Mouse (Mus musculus) left cerebral cortex, postnatal 10 days (tissue): Measurements from ENCODE around the gene Marc1. TPM values are rescaled to one million over a fixed set of nuclear protein-coding genes. Genes with fewer than 3 reads are reported as not detected.

ENCODE experiments used
- DNase-seq, 2 experiments: peaks; one replicate each; pipeline ENCODE4 v3.0.0; 2021 to 2022; ENCODE audit warnings: low spot score in 2 of 2, mixed read lengths in 1 of 2; ENCODE audit errors: extremely low spot score in 1 of 2
- intact Hi-C: fragments of 180-260 bp; cut with DNase I; formaldehyde crosslinking; loops from one replicate; pipeline ENCODE4 v1.15.1; 2025
- microRNA-seq: library from miRNA; unstranded; fragments of <30 nt; microRNA quantifications from one replicate; pipeline ENCODE4 v1.2.0, GENCODE M21; 2022
- total RNA-seq, 2 experiments: library from RNA; stranded (reverse); gene quantifications; 2 replicates each; pipeline ENCODE4 v1.2.3; 2021

The Marc1 gene
- total RNA-seq, 2 experiments from 2014 or later: not detected

- no peak for DNase-seq
- intact Hi-C loops: no loop called here
These were observed 33.9 kb downstream of the Marc1 start for GRCm38 (mm10) chr1:184777061-184777795.

GRCm38 (mm10) chr1:184775289-184775688 is 35.8 kb downstream of the Marc1 start:
- intact Hi-C loops: no loop called here
- DNase-seq: no peak

GRCm38 (mm10) chr1:184771891-184772249 is 39.2 kb downstream of the Marc1 start:
- intact Hi-C loops: no loop called here
- DNase-seq: no peak

GRCm38 (mm10) chr1:184771202-184771890 is 39.8 kb downstream of the Marc1 start:
- intact Hi-C loops: no loop called here
- DNase-seq: peak; percentile 31 to 81

GRCm38 (mm10) chr1:184763866-184764265 is 47.2 kb downstream of the Marc1 start:
- DNase-seq: no peak

GRCm38 (mm10) chr1:184762941-184763340 is 48.2 kb downstream of the Marc1 start:
- DNase-seq: no peak
- intact Hi-C loops: no loop called here

More at GRCm38 (mm10) chr1:184763866-184764265, 47.2 kb downstream of the Marc1 start:
- intact Hi-C loops: no loop called here

- intact Hi-C loops: no loop called here
- no peak for DNase-seq
These were observed 49.1 kb downstream of the Marc1 start for GRCm38 (mm10) chr1:184761988-184762387.

- intact Hi-C loops: no loop called here
- DNase-seq: no peak
These were observed 58.4 kb downstream of the Marc1 start for GRCm38 (mm10) chr1:184752671-184753070.

- DNase-seq: no peak
- intact Hi-C loops: no loop called here
These were observed 60.9 kb downstream of the Marc1 start for GRCm38 (mm10) chr1:184750114-184750664.

GRCm38 (mm10) chr1:184748692-184749152 is 62.4 kb downstream of the Marc1 start:
- intact Hi-C loops: no loop called here
- DNase-seq: peak in 1 of 2 experiments; percentile 62

- intact Hi-C loops: loop anchor here (2.0 kb wide), 1 partner anchor 471 kb away; no protein-coding TSS in a partner anchor
- peak; percentile 45 to 81 for DNase-seq
These were observed 73.1 kb downstream of the Marc1 start for GRCm38 (mm10) chr1:184737876-184738479.

- intact Hi-C loops: no loop called here
These were observed 73.9 kb downstream of the Marc1 start for GRCm38 (mm10) chr1:184737228-184737627.

More at GRCm38 (mm10) chr1:184737228-184737627, 73.9 kb downstream of the Marc1 start:
- DNase-seq: no peak

Small RNAs within 50 kb of the gene (microRNA-seq; reads per million reads assigned to microRNA genes)
- 588 reads per million, percentile 72 among the genes with 10 or more reads in this experiment for gene Mir1981

Other genes starting within 250 kb of the Marc1 start
- gene Hlx, start 78.7 kb downstream of the Marc1 start, total RNA-seq: 1 to 10 TPM; 1.2 to 1.6 TPM
- gene Marc2, start 35.1 kb upstream of the Marc1 start, total RNA-seq: 10 to 100 TPM; 96.8 to 98.6 TPM
- gene C130074G19Rik, start 71.9 kb upstream of the Marc1 start, total RNA-seq: 10 to 100 TPM; 13.3 to 15.0 TPM
- 100 to 1,000 TPM; 104 TPM for gene Mark1, start 188.3 kb upstream of the Marc1 start, total RNA-seq